Mouse (Mus musculus) urinary bladder, adult 2 months (tissue): Measurements from ENCODE around the gene Gpr27. TPM values are rescaled to one million over a fixed set of nuclear protein-coding genes. Genes with fewer than 3 reads are reported as not detected.

Experiments
- polyA plus RNA-seq: library from polyadenylated mRNA; depleted of rRNA; stranded (reverse); fragments of >200 nt; gene quantifications from 2 replicates; pipeline ENCODE4 v1.2.3, GENCODE M21; 2012; rRNA removed

Gpr27 gene
- polyA plus RNA-seq, 1 experiment, result 4.2 TPM

Other genes with a start within 250 kb of the Gpr27 start
- 46.5 and 67.6 TPM in 2 replicates for gene Foxp1, start 170.0 kb upstream of the Gpr27 start, polyA plus RNA-seq
- 42.9 and 47.3 TPM in 2 replicates for gene Eif4e3, start 25.9 kb upstream of the Gpr27 start, polyA plus RNA-seq
- 1.2 and 2.5 TPM in 2 replicates for gene Gm20696, start 25.9 kb upstream of the Gpr27 start, polyA plus RNA-seq
- not detected in 2 replicates for gene Prok2, start 33.7 kb downstream of the Gpr27 start, polyA plus RNA-seq